8 mouse cellular contexts compared by ENCODE assay signal in the genomic region with DNA sequence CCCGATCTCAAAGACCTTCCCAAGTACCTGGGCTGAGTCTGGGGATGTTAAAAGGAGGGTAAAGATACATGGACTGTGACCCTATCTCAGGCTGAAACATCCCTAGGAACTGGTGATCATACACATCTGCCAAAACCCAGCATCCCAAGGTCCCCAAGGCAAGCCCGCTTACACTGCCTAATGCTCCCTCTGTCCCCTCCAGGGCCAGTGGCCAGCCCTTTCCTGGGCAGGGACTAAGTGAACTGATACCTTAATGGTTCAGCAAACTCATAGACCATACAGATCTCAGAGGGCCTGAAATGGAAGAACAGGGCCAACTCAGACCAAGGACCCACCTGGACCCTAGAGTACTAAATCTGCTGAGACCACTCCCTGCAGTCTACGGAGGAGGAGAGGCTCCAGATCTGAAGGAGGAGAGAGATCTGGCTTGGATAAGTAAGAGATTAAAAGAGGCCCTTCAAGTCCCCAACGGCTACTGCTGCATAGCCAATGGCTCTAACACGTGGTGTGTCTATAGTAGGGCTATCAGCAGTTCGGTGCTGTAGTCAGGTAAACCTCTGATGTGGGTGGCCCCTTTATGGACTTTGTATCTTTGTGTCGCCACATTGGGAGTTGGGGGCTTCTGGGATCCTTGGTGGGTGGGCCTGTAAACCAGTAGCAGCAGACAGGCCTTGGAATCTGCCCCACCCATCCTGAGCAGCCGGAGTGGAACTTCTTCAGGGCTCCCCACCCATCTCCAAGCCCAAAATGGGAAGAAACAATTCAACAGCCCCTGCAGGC. TPM values are rescaled to one million over a fixed set of nuclear protein-coding genes. Genes with fewer than 3 reads are reported as not detected.
DNase-seq lines count a peak whose midpoint lies in the region; ATAC-seq and TF ChIP-seq lines count a peak whose summit lies in the region.

No protein-coding gene starts in this region.

- peak overlapping the region; percentile 99 for H3K4me2 ChIP-seq in hindbrain, embryonic 12.5 days (replicated peaks)
- peak overlapping the region; percentile 99 for H3K4me2 ChIP-seq in midbrain, embryonic 14.5 days (ENCODE audit: low read length)

- TF ChIP-seq CTCF in ES-Bruce4 (IDR thresholded peaks at IDR 0.05; ENCODE audit: low read depth, low read length) = no peak

- peak overlapping the region; percentile 61 for H3K27ac ChIP-seq in ES-Bruce4 (ENCODE audit: insufficient read depth, low read length)
- peak overlapping the region; percentile 90 for H3K27ac ChIP-seq in hindbrain, embryonic 12.5 days
- H3K27ac ChIP-seq in midbrain, embryonic 14.5 days (replicated peaks; ENCODE audit: low read depth, low read length) = peak overlapping the region; percentile 86

- H3K36me3 ChIP-seq in ES-Bruce4 (ENCODE audit: control insufficient read depth, insufficient read depth, low read length, poor library complexity, severe bottlenecking) = 0 out of 2 replicates have a peak, but pooled peaks cover 5% of the 10 kb centered on the region
- peaks cover 35% of the 10 kb centered on the region for H3K36me3 ChIP-seq in hindbrain, embryonic 12.5 days
- peaks cover 37% of the 10 kb centered on the region for H3K36me3 ChIP-seq in midbrain, embryonic 14.5 days (ENCODE audit: control insufficient read depth, insufficient read depth, low read length)

- no peaks in the 10 kb centered on the region for H3K27me3 ChIP-seq in ES-Bruce4 (ENCODE audit: control insufficient read depth, insufficient read depth, low read length, poor library complexity, severe bottlenecking)
- H3K27me3 ChIP-seq in hindbrain, embryonic 12.5 days = 0 out of 2 replicates have a peak, but pooled peaks cover 8% of the 10 kb centered on the region
- no peaks in the 10 kb centered on the region for H3K27me3 ChIP-seq in midbrain, embryonic 14.5 days (ENCODE audit: control insufficient read depth, insufficient read depth, low read length)

- no peak for TF ChIP-seq EP300 in ES-Bruce4 (IDR thresholded peaks at IDR 0.05; ENCODE audit: insufficient read depth, low read depth, low read length)

- no peak for TF ChIP-seq POLR2A in ES-Bruce4 (IDR thresholded peaks at IDR 0.05; ENCODE audit: insufficient read depth, low read length)

- 54% methylated on average over 8 of the region's 8 CpGs for WGBS in hindbrain, embryonic 12.5 days
- WGBS in midbrain, embryonic 14.5 days = 36% methylated on average over 8 of the region's 8 CpGs

- peak overlapping the region; percentile 50 for H3K9ac ChIP-seq in ES-Bruce4 (ENCODE audit: low read depth, poor library complexity, severe bottlenecking)
- H3K9ac ChIP-seq in hindbrain, embryonic 12.5 days = peak overlapping the region; percentile 72
- H3K9ac ChIP-seq in midbrain, embryonic 14.5 days (replicated peaks; ENCODE audit: low read length) = peak overlapping the region; percentile 68

- H3K4me1 ChIP-seq in ES-Bruce4 (ENCODE audit: control insufficient read depth, insufficient read depth, low read length) = no peaks in the 10 kb centered on the region
- H3K4me1 ChIP-seq in hindbrain, embryonic 12.5 days = peaks cover 20% of the 10 kb centered on the region
- H3K4me1 ChIP-seq in midbrain, embryonic 14.5 days (ENCODE audit: control insufficient read depth, insufficient read depth, low read length) = peaks cover 11% of the 10 kb centered on the region

- ATAC-seq in hindbrain, embryonic 12.5 days (ENCODE audit: low FRiP score) = no peak
- ATAC-seq in midbrain, embryonic 14.5 days (ENCODE audit: low FRiP score, low TSS enrichment) = no peak
- ATAC-seq in granulocyte monocyte progenitor cell, adult 5-6 weeks (replicated peaks; ENCODE audit: poor library complexity, severe bottlenecking) = no peak

- H3K4me3 ChIP-seq in ES-Bruce4 (ENCODE audit: low read depth, low read length) = peak overlapping the region; percentile 75
- peak overlapping the region; percentile 52 for H3K4me3 ChIP-seq in hindbrain, embryonic 12.5 days
- H3K4me3 ChIP-seq in midbrain, embryonic 14.5 days (replicated peaks; ENCODE audit: low read depth, low read length) = peak overlapping the region; percentile 46

- no peaks in the 10 kb centered on the region for H3K9me3 ChIP-seq in ES-Bruce4 (replicated peaks; ENCODE audit: control insufficient read depth, insufficient read depth, low read length, poor library complexity, severe bottlenecking)
- no peaks in the 10 kb centered on the region for H3K9me3 ChIP-seq in hindbrain, embryonic 12.5 days (replicated peaks)
- no peaks in the 10 kb centered on the region for H3K9me3 ChIP-seq in midbrain, embryonic 14.5 days (ENCODE audit: control insufficient read depth, low read length)

- DNase-seq in heart, adult 11 months = peak; percentile 88
- DNase-seq in heart, postnatal 4 days = no peak
- peak; percentile 7 for DNase-seq in midbrain, embryonic 14.5 days
- no peak for DNase-seq in gastrocnemius, postnatal 4 days (ENCODE audit: low spot score in 2 of 2)
- DNase-seq in frontal cortex, postnatal 25 days (ENCODE audit: low spot score in 2 of 2) = no peak

RNA-seq across cellular contexts. Expression of a gene that starts 0.6 kb away (rescaled TPM):
- total RNA-seq in heart, postnatal 4 days (2021) = 1 to 10 TPM; 4.2 to 4.6 TPM
- polyA plus RNA-seq in ES-Bruce4 (2011; ENCODE audit: insufficient read depth, insufficient read length, low read depth, missing spikeins) = 43.5 and 48.0 TPM in 2 replicates
- polyA plus RNA-seq in hindbrain, embryonic 12.5 days (2016; fragmentation: Nextera tagmentation; extraction: Ambion mirVana) = 39.0 and 45.2 TPM in 2 replicates
- polyA plus RNA-seq in midbrain, embryonic 14.5 days (2014; fragmentation: Nextera tagmentation; extraction: Ambion mirVana) = 22.2 and 33.7 TPM in 2 replicates
- total RNA-seq in granulocyte monocyte progenitor cell, adult 5-6 weeks (2014; fragmentation: Nextera tagmentation) = 4.4 and 4.5 TPM in 2 replicates
- 0.99 and 4.7 TPM in 2 replicates for total RNA-seq in granulocyte monocyte progenitor cell, adult 5-6 weeks (2017)
- total RNA-seq in gastrocnemius, postnatal 4 days (2021) = 1 to 10 TPM; 4.0 to 4.3 TPM

RNA-seq across cellular contexts. Expression of a gene that starts 30.4 kb away (rescaled TPM):
- total RNA-seq in heart, postnatal 4 days (2021) = 1 to 10 TPM; 7.4 to 8.6 TPM
- polyA plus RNA-seq in ES-Bruce4 (2011; ENCODE audit: insufficient read depth, insufficient read length, low read depth, missing spikeins) = 10.3 and 11.6 TPM in 2 replicates
- 1.8 and 2.1 TPM in 2 replicates for polyA plus RNA-seq in hindbrain, embryonic 12.5 days (2016; fragmentation: Nextera tagmentation; extraction: Ambion mirVana)
- 3.6 and 5.3 TPM in 2 replicates for polyA plus RNA-seq in midbrain, embryonic 14.5 days (2014; fragmentation: Nextera tagmentation; extraction: Ambion mirVana)
- total RNA-seq in granulocyte monocyte progenitor cell, adult 5-6 weeks (2014; fragmentation: Nextera tagmentation) = 37.5 and 49.2 TPM in 2 replicates
- 11.0 and 13.9 TPM in 2 replicates for total RNA-seq in granulocyte monocyte progenitor cell, adult 5-6 weeks (2017)
- total RNA-seq in gastrocnemius, postnatal 4 days (2021) = 1 to 10 TPM; 3.1 to 3.4 TPM

RNA-seq across cellular contexts. Expression of a gene that starts 32.7 kb away (rescaled TPM):
- total RNA-seq in heart, postnatal 4 days (2021) = 10 to 100 TPM; 79.8 to 88.6 TPM
- 33.5 and 40.5 TPM in 2 replicates for polyA plus RNA-seq in ES-Bruce4 (2011; ENCODE audit: insufficient read depth, insufficient read length, low read depth, missing spikeins)
- 113 and 114 TPM in 2 replicates for polyA plus RNA-seq in hindbrain, embryonic 12.5 days (2016; fragmentation: Nextera tagmentation; extraction: Ambion mirVana)
- 106 and 122 TPM in 2 replicates for polyA plus RNA-seq in midbrain, embryonic 14.5 days (2014; fragmentation: Nextera tagmentation; extraction: Ambion mirVana)
- 149 TPM in 2 replicates for total RNA-seq in granulocyte monocyte progenitor cell, adult 5-6 weeks (2014; fragmentation: Nextera tagmentation)
- total RNA-seq in granulocyte monocyte progenitor cell, adult 5-6 weeks (2017) = 98.5 and 104 TPM in 2 replicates
- total RNA-seq in gastrocnemius, postnatal 4 days (2021) = 10 to 100 TPM; 57.0 to 57.9 TPM

Comparison
In these comparisons a context has a peak if more than half of its experiments do, and no peak if none do; other contexts are left out.
1. DNase-seq: peak in heart, adult 11 months (single experiment) and midbrain, embryonic 14.5 days (single experiment); none in heart, postnatal 4 days (single experiment), gastrocnemius, postnatal 4 days (0 of 2) and frontal cortex, postnatal 25 days (0 of 2).
2. Peak in every context shown above with its lines, with median percentiles within 50 percentile points of each other: H3K27ac ChIP-seq, H3K4me3 ChIP-seq and H3K9ac ChIP-seq.